Mouse (Mus musculus): ENCODE data around the gene Ano4. TPM values are rescaled to one million over a fixed set of nuclear protein-coding genes. Genes with fewer than 3 reads are reported as not detected.

The Ano4 gene
- total RNA-seq (2021) = 10 to 100 TPM in 1 of 2 experiments, 1 to 10 TPM in 1; 8.0 to 10.0 TPM
- long read RNA-seq, experiment 1, partial matches to known transcripts = 1 of 8 reads
- long read RNA-seq, experiment 1, other reads (novel, unspliced or antisense) = 7 of 8 reads
- long read RNA-seq, experiment 2, partial matches to known transcripts = 0 of 1 reads
- long read RNA-seq, experiment 2, other reads (novel, unspliced or antisense) = 1 of 1 reads

DNA sequence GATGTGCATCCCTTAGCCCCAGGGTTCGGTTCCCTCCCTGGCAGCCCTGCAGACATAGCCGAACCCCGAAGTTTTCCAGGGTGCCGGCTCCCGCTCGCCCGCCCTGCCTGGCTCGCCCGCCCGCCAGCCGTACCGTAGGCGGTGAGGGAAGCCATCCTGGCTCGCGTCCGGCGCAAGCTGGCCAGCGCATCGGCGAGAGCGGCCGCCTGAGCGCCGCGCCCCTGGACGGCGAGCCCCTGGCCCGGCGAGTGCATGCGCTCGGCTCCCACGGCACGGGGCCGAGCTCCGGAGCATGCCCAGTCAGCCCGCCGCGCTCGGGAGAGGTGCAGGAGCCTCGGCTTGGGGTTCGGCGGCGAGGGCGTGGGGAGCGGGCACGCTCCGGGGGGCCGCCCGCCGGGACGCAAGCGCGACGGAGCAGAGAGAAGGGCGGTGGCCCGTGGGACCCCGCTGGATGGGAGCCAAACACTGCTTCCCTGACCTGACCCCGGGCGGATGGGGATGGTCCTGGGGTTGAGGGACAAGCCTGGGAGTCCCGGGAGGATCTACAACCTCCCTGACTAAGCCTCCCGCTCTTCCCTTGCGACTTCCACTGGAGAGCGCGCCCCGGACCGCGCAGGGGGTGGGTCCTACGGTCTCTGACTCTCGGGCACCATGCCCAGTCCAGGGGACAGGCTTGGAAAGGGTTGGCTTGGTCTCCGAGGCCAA lies at the start of gene Ano4:
TSS of gene Ano4 (minus strand) at position 272 of the 705 bp plus-strand sequence.
- peak; percentile 48 to 55 for DNase-seq

DNA sequence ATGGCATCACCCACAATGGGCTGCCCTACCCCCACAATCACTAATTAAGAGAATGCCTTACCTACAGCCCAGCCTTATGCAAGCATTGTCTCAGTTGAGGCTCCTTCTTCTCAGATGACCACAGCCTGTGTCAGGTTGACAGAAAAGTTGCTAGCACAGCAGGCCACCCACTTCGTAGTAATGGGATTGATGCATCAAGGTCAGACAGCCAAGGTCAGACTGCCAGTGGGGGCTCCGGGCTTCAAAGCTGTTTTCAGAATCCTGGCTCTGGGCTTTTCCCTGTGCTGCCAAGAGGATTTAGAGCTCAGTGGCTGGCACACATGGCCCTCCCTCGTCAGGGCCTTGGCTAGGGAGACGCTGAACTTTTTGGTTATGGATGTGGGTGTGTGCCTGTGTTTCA lies 48.1 kb upstream of the Ano4 start:
- DNase-seq = no peak

DNA sequence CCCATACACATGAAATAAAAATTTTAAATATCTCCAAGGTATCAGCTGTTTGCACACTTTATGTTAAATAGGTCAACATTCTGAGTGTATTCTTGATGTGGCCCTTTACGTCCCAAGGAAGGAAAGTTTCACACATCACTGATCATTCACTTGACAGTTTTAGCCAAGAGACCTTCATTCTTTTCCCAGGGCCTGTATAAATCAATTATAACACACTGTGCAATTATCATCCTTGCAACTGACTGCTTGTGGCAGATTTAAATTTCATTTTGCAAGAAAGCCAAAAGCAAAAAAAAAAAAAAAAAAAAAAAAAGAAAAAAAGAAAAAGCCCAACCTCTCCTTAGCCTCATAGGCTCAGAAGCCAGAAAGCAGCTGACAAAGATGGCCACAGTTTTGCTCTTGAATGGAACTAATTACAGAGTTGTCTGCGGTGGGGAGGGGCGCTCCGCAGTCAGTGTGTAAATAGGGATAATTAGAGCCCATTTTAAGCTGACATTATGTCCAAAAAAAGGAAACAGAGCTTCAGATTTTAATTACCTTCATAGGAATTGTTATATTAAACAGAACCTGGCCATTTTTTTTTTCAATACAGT lies 47.1 kb upstream of the Ano4 start:
- DNase-seq = no peak

DNA sequence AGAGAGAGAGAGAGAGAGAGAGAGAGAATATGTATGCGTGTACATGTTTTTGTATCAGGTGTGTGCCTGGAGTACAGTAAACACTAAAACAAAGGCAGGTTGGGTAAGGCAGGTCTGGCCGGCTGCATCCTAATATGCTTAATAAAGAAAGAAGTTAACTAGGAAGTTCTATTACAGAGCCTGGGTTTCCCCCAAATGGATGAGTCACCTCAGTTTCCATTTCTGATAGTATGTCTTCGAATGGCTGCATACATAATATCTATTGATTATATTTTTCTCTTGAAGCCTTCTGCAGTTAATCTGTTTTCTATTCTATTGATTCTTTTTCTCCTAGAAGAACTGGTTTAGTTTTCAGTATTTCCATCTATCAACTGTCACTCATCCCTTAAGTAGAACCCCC lies 41.9 kb upstream of the Ano4 start:
- DNase-seq = no peak

DNA sequence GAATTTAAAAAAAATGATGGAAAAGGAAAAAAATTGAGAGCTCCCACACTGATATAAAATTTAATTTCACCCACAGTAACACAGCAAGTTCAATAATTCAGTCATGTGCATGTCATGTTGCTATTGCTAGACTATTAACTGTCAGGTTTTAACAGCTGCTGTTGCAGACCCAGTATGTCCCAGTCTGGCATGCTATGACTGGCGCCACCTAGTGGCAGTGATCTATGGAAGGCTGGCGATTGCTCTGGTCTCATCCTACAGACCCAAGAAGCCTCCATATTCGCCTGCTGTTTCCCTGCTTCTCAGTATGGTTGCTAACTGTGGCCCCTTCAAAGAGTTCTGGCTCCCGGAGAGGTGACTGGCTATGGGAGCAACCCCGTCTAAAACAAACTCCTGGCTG lies 38.9 kb upstream of the Ano4 start:
- peak; percentile 64 to 85 for DNase-seq

DNA sequence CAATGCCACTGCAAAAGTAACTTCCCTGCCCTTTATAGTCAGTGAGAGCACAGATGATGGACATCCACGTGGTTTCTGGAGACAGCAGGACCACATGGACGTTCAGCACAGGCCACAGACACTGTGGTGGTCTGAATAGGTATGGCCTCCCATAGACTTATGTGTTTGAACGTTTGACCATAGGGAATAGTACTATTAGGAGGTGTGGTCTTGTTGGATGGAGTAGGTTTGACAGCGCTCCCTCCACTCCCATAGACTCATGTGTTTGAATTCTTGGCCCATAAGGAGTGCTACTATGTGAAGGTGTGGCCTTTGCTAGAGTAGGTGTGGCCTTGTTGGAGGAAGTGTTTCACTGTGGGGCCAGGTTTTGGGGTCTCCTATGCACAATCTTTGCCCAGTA lies 33.2 kb upstream of the Ano4 start:
- DNase-seq = no peak

DNA sequence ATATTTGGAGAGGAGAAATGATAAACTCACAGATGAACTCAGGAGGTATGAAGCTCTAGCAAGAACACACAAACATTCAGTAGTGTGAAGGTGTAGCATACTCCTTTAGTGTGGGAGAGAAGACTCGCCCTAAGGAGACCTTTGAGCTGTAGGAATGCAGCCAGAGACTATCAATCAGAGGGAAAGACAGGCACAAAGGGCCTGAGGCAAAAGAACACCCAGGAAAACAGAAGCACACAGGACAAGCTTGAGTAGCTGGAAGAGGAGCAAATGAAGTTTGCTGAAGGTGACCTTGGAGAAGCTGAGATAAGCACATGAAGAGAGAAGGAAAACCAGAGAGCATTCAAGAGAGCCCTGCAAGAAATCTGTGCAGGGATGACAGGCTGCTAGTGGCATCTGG lies 25.5 kb upstream of the Ano4 start:
- DNase-seq = no peak

DNA sequence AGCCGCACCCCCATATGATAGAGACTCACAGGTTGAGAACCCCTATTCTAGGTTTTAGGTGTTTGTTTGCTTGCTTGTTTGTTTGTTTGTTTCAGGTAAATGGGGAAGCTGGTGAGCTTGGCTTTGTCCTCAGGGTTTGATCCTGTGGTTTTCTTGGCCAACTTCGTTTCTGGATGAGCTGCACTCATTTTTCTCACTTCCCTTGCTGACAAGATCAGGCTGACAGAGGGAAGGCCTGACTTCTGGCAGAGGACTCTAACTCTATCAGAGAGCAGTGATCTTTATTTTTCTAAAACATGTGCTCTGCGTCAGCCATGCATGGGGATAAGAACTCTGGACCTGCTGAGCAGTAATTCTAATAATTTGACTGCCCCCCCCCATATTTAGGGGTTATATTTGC lies 14.4 kb upstream of the Ano4 start:
- DNase-seq = no peak

DNA sequence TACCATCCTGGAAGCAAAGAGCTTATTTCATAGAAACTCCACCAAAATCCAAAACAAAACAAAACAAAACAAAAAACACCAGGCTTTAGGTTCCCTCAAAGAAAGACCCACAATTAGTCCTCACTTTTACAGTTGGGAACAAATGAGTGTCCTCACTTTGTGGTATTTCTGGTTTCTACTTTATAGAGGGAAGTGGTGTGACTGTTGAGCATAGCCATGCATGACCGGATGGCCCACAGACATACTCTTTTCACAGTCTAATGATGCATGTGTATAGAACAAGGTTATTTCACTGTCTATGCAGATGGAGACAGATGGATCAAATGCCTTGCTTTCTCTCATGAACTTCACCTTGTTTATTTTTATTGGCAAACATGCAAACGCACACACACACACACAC lies 10.1 kb upstream of the Ano4 start:
- no peak for DNase-seq

DNA sequence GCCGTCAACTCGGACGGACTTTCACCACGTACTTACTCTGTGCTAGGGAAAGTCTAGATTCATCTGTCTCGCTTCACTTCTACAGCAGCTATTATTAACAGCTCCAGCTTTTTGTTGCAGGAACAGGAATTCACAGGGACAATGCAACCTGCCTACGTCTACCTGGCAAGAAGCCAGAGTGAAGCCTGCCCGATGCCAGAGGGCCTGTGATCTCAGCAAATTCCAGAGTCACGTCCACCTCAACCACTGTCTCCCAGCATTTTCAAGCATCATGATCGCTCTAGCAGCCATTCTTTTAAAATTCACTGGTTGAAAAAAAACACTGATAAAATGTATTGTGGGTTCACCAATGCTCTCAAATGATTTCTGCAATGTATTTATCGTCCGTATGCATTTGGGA lies 6.9 kb upstream of the Ano4 start:
- no peak for DNase-seq

DNA sequence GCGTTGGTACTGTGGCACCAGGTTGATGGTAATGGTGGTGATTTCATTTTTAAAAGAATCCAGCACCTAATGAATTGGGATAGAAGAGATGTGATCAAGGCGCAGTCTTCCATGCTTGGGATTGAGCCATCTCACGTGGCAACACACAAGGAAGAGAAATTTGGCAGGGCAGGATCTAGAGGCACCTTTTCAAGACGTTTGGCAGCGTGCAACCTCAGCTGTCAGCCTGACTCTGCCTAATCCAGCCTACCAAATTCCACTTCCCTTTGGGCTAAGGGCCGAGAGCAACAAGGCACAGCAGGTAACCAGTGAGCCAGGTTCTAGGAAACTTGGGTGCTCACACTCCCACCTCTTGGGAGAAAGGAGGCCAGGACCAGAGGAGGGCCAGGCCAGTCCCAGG lies 1.0 kb upstream of the Ano4 start:
- no peak for DNase-seq

DNA sequence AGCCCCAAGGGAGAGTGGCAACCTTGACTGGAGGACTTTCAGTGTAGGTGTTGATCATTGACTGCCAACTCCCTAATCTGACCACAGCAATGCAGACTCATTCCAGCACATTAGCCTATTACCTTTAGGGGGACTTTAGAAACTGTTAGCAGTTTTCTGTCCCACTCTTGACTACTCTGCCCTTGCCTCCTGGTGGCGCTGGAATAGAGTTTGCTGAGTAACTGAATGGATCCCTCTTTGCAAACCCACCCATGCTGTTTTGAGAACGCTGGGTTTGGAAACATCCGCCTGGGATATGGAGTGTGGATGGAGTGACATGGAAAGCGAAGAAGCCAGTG lies 603 bp upstream of the Ano4 start:
- no peak for DNase-seq

DNA sequence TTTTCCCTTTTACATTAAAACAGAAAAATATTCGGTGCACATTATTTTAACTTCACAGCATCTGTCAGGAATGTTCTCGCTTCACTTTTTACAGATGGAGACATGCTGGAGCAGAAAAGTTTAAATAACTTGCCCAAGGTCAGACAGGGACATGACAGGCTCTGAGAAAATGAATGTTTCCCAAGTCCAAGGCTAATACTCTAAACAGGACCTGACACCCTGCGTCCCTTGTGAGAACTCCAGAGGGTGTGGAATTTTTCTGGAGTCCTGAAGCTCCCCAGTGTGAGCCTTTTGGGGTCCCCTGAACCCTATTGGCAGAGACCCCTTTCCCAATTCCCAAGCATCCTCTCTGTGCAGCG lies 451 bp downstream of the Ano4 start:
- no peak for DNase-seq

DNA sequence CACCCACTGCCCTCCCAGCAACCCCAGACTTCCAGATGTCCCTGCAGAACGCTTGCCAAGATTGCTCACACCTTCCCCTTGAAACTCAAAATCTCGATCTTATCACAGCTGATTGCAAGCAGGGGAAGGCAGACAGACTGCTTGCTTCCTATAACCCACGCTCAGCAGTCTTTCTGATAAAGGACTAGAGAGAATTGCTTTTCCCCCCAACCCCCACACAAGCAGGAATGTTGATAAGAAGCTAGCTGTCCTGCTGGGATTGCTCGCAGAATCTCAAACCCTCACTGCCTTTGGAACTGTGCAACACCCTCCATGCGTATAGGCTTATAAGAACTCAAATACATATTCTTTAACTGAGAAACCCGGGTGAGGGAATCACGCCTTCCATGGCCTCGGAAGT lies 846 bp downstream of the Ano4 start:
- DNase-seq = peak in 1 of 2 experiments; percentile 18

DNA sequence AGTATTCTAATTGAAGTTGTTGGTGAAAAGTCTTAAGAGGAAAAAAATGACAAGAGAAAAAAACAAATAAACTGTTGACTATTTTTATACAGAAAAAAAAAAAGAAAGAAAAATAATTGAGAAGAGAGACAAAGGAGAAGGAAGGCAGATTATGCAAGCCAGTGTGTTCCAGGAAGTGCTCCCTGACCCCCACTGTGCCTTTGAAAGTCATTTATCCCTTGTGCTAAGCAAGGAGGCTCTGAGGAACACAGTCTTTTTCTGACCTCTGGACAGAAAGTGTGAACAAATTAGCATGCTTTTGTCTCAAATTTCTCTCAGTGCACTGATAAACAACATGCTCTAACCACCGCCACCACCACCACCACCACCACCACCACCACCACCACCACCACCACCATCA lies 14.3 kb downstream of the Ano4 start:
- DNase-seq = no peak

DNA sequence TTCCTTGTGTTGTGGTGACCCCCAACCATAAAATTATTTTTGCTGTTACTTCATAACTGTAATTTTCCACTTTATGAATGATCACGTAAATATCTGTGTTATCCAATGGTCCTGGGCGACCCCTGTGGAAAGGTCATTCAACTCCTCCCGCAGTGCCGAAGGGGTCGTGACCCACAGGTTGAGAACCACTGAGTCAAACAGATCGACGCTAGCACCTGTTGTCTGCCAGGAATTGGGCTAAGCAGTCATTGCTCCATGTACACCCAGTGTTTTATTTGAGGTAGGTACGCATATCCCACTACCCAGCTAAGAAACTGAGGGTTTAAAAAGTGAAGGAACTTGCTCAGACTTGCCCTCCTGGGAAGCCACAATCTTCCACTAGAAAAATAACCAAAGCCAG lies 14.8 kb downstream of the Ano4 start:
- DNase-seq = no peak

DNA sequence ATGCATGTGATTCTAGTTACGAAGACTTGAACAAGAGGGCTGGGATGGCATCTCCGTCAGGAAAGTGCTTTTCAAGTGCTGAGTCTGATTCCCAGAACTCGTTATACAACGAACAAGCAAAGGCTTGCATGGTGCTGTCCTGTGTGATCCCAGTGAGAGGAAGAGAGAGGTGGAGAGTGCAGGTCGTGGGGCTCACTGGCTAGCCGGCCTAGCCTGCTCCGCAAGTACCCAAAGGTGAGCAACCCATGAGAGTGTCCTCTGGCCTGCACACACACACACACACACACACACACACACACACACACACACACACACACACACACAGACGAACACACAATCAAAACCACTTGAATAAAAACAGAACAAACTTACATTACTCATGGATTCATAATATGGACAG lies 15.7 kb downstream of the Ano4 start:
- no peak for DNase-seq

DNA sequence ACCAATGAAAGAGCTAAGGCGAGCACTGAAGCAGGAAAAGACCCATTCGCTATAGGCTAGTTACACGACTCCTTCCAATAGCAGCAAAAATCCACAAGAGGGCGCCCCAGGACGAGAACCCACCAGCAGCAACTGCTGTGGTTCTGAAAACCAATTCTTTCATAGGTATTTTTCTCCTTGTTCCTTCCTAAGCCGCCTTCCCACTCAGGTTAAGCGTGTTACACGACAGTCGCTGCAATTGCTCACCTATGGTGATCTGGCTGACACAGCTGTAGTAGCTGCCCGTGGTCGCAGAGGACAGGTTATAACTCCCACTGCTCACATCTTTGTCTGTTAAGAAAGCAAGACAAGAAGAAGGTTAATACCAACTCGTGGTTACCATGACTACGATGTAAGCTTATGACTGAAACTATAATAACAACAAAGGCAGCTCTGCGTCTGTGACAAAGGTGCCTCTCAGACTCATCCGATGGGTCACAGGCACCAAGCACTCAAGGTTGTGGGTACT lies 17.5 kb downstream of the Ano4 start:
- DNase-seq = peak; percentile 30 to 78

DNA sequence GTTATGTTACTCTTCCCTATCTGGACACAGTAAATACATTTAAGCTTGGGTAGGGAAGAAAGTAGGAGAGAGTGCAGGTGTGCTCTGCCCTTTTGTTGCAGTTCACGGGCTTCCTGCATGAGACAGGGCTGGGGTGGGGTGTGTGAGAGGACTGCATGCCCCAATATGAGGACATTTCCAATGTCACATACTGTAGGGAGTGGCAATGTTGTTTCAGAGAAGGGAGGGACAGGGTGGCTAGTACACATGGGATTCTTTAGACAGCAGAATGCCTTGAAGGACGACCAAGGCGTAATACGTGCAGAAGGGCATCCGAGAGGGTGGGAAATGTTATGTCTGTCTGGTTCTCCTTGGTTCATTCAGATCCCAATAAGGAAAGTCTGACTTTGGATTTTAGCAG lies 18.2 kb downstream of the Ano4 start:
- DNase-seq = no peak

DNA sequence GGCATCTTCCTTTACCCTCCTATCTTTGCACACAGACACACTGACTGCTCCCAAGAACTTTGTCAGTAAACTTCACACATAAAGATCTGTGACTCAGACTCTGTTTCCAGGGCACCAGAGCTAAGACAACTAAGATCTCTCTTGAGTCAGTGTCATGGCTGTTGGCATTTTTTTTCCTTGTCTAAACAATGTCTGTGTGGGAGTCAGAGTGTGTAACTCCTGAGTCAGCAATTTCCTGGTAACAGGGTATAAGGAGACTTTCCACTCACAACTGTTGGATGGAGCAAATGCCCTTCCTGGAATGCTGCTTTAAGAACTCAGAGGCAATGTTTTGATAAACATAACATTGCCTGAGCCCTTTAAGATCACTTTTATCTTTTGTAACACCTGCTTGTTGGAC lies 37.0 kb downstream of the Ano4 start:
- DNase-seq = no peak

DNA sequence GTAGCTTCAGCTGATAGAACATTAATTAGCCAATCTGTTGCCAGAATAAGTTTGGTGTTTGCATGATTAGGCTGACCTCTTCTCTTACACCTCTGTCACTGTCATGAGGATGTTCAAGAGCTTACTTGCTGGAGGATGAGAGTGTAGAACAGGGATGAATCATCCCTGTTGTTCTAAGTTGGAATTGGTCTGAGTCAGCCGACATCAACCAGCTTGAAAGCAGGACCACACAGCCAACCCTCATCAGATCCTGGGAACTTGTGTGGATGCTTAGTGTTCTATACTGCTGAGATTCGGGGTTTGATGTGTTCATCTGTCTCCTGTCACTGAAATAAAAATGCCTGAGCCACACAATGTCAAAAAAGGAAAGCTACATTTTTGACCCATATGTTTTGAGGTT lies 44.2 kb downstream of the Ano4 start:
- no peak for DNase-seq

DNA sequence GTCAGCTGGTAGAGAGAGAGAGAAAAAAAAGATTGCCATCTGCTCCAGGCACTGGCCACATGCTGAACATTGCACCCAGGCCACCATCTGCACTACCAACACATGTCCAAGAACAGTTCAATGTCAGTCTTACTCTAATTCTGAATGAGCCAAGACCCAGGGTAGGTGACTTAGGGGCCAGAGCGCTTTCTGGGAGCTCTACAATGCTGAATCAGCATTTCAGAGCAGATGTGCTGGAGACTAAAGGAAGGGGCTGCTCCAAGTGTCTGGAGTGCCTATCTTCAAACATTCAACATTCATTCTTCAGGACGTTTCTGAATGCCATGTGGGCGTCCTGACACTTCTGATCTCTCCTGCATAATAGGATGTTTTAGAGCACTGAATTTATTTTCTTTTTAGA lies 51.8 kb downstream of the Ano4 start:
- DNase-seq = no peak

DNA sequence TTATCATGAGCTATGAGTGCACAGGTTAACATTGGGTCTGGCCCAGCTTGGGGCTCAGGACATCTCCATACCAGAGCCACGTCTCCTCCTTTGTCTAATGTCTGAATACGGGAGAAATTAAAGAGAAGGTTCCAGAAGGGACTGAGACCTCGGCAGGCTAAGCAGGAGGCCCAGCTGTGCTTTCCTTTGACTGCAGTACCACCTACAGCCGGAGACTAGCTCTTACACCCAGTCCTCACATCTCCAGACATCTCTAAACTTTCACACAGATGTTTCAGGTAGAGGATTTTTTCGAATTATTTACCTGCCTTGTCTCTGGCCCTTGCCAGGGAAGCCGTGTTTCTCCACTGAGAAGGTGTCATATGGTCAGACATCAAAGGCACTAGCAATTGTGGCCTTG lies 53.9 kb downstream of the Ano4 start:
- DNase-seq = no peak

DNA sequence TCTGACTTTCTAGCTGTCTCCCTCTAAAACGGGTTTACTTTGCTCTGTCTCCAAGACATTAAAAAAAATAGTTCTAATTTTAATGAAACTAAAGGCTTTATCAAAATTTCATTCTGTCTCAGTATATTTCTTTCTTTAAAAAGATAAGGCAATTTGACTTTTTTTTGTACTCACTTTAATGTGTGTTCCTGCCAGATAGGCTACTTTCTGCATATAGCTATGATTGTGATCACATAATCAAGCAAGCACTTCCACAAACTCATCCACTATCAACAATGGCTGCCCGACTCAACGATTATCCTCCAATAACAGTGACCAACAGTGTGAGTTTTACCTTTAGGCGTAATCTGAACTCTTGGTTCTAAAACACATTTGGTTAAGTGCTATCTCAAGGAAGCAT lies 55.3 kb downstream of the Ano4 start:
- no peak for DNase-seq

Measured in heart, adult 18-20 months (tissue).